Mouse (Mus musculus) cerebellum, adult 9-10 months (tissue): ENCODE data around the gene Sel1l3.
A peak's percentile ranks its signal among the peaks of the same experiment; 100 is the strongest.

ENCODE experiments used
- DNase-seq: peaks from one replicate; pipeline ENCODE4 v3.0.0; 2022

Sel1l3 gene

DNA sequence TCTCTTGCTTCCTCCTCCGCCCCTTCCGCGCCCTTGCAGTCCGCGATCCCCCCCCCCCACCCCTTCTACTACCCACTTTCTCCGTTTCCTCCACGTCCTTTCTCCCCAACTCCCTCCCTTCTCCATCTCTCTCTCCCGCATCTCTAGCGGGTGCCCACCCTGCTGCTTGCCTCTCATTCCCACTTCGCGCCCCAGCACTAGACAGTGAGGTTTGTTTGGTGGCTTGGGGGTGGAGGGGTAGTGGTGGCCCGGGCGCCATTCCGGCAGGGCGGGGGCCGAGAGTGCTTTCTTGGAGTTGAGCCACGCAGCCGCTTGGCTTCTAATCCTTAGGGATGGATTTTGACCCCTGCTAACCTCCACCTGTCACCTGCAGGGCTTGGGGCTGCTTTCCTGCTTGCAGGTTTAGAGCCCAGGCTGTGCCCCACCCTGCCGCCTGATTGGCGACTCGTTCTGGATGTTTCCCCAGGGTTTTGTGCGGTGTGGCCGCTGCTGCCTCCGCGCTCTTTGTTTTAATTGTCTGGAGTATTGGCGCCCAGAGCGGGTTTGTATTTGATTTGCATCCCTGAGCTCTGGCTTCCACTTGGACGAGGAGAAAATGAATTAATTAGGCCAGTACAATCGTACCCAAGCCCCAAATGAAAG lies at the start of gene Sel1l3:
TSS of gene Sel1l3 (minus strand) at position 217 of the 642 bp plus-strand sequence.
- peak; percentile 84 for DNase-seq

DNA sequence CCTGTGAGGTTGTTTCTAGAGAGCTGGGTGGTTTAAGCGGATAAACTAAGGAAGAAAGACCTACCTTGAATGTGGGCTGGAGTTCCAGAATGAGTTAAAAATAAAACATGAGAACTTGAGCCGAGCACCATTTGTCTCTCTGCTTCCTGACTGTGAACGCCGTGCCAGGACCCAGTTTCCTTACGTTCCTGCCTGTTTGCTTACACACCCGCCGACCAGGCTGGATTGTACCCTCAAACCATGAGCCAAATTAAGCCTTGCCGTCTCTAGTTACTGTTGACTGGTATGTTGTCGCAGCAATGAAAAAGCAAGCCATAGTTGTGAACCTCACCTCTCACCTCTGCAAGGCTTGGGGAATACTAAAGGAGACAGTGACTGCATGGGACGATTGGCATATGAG lies 48.3 kb upstream of the Sel1l3 start:
- DNase-seq, result no peak

DNA sequence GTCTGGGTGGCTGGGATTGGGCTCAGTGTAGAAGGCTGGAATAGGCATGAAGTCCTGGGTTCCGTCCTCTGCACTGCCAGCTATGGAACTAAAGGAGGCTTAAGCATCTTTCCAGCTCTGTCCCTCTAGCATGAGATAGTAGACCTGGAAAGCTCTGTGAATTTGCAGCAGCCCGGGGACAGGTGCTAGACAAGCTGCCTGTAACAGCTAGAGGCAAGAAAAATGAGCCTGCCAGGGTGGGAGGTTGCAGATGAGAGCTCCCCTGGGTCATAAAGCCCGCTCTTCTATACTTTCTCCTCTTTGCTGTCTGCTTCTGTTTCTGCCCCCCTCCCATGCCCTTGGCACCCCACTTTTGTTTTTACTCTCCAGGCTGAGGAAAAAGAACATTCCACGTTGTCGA lies 46.2 kb upstream of the Sel1l3 start:
- no peak for DNase-seq

DNA sequence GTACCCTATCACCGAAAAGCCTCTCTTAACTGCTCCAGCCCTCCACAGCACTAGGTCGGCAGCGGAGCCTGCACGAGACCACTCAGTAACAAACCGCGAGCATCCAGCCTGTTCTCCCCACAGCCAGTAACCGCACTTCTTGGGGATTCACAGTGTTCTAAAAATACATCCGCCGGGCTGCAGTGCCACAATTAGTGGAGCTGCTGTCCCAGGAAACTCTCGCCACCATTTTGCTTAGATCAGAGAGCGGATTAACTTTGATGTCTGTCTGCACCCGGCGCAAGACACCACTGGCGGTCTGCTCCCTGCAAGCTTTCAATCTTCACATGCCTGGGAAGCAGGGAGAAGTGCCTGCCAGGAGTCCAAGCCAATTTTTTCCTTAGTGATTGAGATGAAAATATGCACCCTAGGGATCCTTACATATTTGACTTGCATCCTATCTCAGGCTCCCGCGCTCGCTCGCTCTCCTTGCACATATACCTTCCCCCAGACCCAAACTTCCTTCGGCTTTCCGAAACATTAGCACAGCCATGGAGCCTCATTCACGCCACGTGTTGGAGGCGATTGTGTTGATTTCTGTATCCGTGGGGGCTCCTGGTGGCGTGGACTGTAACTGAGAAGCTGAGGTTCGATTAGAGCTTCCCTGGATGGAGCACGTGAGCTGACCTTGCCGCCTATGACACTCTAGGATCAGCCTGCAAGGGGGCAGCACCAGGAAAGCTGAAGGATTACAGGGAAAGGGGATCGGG lies 44.5 kb upstream of the Sel1l3 start:
- peak; percentile 44 for DNase-seq

DNA sequence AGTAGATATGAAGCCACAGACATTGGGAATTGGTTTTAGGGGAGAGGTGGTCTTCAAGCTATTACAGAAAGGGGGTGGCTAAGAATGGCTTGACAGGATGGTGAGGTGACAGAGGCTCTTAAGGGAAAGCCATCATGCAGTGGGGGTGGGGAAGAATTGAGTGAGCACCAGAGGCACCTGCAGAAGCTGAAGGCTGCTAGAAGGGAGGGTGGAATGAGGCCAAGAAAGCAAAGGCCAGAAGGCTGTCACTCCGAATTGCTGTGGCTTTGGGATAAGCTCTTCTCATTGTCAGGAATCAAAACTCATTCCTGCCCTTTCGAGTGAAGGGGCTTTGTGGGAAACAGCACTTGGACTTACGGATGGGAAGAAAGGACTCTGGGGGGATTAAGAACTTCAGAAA lies 41.1 kb upstream of the Sel1l3 start:
- no peak for DNase-seq

DNA sequence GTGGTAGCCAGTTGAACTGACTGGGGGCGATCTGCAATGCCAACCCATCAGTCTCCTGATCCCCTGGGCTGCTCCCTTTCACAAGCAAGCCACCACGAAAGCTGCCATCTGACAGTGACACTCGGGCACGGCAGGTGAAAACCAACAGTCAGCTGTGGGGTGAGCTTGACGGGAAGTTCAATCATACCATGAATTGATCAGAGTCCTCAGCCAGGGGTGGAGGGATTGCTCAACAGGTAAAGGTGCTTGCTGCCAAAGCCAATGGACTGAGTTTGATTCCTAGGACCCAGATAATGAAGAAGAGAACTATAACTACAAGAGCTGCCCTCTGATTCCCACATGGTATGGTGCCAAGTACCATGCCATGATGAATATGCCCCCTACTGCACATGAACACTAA lies 40.4 kb upstream of the Sel1l3 start:
- DNase-seq, result no peak

DNA sequence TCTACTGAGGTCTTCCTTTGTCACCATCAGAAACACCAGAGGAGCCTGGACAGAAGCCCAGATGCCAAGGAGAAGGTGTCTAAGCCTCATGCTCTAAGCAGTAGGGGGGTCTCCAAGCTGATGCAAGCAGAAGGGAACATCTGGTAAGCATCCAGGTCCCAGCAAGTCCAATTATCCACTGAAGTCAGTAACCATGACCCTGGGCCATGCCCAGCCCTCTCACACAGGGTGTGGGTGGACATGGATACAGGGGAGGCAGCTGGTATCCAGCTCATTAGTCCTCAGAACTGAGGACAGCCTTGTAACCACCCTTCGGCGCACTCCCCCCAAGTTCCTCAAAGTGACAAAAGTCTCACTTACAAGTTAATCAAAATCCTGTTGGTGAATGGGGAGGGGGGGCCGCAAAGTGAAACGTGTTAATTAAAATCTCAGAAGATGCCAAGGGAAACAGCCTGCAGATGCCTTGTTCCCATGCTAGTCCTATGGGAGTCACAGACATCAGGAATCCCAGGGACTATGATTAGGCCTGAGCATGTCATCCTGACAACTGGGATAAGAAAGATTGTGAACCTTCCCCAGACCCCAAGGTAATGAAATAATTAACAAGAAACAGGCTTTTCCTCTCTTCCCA lies 35.8 kb upstream of the Sel1l3 start:
- no peak for DNase-seq

DNA sequence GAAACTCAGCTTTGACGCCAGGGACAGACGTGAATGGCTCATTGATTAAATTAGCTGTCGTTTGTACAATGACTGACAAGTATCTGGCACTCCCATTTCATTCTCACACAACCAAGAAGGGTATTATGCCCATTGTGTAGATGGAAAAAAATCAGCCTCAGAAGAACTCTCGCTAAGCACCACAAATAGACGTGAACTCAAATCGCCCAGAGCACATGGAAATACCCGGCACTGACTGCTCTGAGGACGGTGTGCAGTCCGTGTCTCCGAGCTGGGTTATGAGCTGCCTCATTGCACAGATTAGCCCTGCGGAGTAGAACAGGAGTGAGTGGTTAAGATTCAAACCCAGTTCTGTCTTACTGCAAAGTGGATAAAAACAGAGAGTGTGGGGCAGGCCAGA lies 34.8 kb upstream of the Sel1l3 start:
- DNase-seq, result no peak

DNA sequence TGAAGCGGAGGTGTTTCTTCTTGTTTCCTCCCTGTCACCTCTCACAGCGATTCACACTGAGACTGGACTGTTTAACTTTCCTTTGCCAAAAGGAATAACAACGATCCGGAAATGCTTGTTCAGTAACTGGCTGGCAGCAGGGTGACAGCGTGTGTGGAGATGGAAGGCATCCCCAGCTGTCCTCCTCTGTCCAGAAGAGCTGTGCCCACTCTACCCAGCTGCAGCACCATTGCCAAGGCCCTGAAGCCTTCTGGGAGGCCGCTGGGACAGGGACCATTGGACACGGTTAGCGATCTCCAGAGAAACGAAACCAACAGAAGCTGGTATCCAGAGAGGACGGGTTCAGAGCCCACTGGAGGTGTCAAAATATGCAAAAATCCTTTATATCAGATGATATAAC lies 30.2 kb upstream of the Sel1l3 start:
- DNase-seq, result no peak

DNA sequence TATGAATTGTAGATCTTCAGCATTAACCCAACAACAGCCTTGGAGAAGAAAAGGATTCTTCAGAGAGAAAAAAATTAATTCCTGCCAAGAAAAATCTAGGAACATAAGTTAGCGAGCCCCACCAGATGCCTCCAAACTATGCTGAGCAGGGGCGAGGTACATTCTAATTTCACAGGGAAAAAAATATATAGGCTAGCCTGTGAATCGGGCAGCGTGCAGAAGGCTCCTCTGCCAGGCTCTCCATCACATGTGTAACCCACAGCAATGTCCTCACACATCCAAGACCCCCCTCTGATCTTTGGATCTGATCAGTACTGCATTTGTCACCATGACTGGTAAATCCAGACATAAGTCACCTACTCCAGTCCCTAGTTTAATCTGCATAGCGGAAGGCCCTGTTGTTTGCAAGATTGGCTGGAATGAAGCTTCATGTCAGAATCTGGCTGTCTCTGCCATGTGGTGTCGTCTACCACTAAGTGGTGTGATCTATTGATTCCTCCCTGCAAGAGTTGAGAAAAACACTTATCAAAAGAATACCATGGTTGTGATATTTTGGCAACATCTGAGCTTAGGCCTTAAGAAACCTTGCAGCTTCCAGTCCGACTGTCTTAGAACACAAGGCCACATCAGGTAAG lies 29.3 kb upstream of the Sel1l3 start:
- DNase-seq, result no peak

DNA sequence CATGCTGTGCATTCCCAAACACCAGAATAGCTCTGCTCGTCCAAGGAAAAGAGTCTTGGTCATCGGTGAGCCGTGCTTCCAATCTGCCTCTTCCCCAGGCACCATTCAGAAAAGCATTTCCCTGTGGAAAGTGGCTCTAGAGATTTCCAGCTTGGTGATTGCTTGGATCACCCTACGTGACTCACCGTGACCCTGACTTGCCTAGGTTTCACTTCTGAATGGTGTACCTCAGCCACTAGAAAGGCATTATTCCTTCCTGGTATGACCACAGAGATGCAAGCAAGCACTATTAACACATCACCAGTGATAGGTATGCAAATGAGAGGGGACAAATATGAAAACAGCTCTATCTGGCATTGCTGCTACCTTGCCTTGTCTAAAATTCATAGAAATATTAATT lies 28.2 kb upstream of the Sel1l3 start:
- no peak for DNase-seq

DNA sequence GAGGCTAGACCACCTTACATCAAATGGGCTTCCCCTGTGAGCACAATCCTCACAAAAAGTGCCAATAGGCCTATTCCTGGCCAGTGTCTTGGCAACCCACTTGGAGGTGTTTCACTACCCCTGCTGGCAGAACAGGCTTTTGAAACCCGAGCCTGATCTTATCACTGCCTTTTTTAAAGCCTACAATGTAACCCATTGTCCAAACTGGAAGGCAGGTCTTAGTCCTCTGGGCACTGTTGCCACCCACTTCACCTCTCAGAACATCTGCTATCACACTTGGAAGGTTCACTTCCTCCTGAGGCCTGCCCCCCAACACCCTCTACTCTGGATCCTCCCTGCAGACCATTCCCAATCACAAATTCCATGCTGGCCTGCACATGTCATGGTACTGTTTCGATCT lies 27.4 kb upstream of the Sel1l3 start:
- DNase-seq, result no peak

DNA sequence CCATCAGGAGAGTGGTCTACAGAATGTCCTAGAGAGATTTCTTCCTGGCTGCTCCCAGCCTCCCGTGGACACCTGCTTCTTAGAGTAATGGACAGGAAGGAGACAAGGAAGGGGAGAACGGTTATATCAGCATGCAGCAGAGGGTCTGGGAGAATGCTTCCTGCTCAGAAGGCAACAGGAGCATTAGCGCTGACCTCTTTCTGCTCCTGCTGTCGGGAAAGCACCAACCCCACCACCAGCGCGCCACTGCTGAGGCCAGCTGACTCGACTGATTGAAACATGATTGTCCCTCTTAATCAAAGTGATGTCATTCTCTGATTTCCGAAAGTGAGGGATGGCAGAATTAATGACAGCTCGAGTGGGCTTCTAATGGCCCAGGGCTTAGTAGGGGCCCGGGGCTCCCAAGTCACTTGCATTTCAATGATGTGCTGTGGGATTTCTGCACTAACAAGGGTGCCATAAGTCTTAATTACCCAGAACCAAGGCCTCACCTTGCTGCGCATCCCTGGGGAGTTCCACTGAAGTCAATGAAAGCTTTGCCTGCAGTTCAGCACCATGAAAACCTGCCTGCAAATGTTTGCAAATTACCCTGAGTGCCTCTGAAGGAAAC lies 26.2 kb upstream of the Sel1l3 start:
- no peak for DNase-seq

DNA sequence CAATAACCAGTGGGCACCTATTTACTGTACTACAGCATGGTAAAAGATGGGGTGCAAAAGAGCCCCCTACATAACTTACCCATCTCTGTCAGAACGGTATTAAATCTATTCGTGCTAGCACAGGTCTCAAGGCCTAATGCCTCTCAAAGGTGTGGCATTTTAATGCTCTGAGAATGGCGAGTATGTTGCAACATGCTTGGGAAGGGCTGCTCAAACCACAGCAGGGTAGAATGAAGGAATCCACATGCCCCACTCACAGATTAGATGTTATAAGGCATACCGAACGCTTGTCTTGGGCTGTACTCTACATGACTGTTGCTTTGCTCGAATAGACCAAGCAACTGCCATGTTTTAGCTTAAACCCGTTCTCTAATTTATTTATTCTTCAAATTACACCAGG lies 25.5 kb upstream of the Sel1l3 start:
- no peak for DNase-seq

DNA sequence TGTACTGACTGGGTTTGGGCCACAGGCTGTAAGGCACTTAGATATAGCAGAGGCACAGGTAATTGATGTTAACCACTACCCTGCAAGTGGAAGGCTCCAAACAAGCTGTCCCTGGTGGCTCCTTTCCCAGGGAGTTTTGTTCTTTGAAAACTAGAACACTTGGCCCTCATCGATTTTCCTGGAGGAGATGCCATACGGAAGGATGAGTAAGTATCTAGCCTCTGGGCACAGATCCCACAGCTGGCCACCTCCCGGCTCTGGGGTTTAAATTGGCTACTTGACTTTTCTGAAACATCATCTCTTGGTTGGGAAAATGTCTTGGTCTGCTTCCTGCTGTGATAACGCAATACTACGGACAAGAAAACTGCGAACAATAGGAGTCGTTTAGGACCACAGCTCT lies 25.0 kb upstream of the Sel1l3 start:
- DNase-seq, result no peak

DNA sequence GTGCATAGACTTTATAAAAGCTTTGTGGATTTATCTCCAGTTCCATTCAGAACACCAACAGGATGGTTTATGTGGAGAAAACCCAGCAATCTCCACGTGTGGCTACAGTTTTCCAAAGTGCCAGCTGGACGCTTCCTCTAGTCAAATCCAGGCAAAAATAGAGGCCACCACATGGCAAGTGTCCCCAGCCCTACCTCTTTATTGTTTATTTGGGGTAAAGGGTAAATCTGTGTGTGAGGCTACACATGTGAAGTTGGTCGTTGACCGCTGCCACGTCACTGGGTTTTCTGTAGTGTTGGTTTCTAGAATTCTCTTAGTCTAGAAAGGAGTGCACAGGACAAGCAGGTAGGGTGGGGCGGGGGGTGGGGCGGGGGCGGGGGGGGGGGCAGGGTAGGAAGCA lies 23.0 kb upstream of the Sel1l3 start:
- DNase-seq, result peak; percentile 43

DNA sequence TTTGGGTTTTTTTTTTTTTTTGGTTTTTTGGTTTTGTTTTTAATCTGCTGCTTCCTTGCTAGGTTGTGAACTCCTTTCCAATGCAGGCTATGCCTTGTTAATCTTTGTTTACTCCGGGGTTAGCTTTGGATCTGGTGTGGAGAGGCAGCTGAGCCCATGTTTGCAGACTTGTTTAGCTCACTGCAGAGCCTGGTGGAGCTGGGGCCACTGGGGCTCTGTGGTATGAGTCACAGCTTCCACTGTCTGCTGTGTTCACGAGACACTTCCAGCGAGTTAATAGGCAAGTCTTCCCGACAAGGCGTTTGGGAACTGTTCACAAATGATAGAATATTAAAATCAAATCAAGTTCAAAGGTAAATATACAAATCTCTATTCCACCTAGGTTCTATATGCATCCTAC lies 22.4 kb upstream of the Sel1l3 start:
- no peak for DNase-seq

DNA sequence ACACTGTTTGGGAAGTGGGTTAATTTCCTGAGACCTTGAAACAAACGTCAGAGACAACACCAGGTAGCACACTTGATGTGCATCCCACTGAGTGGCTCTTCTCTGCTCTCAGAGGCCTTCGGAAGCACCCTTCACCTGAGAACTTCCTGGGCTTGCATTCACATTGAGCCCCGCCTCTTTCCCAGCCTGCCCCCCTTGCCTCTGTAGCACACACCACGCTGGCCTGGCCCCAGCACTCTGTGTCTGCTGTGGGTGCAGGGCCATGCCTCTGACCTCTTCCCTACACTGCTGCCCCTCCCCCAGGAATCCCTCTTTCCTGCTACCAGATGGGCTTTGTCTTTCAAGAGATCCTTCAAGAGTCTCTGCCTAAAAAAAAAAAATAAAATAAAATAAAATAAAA lies 21.8 kb upstream of the Sel1l3 start:
- no peak for DNase-seq

DNA sequence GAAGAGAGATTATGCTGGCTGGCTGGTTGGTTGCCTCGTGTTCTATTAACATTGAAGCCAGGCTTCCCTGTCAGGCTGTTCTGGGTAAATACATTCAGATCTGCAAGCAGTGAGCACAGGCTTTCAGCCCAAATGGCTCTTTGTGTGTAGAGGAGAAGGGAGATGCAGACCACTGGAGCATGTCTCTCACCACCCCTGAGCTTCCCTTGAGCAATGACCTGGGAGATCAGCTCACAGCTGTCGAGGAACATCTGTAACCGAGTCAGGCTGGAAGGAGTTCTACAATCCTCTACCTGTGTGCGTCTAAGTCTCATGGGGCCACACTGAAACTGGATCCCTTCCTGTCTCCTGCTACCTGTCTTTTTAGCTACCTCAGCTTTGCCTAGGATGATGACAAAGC lies 16.8 kb upstream of the Sel1l3 start:
- no peak for DNase-seq

DNA sequence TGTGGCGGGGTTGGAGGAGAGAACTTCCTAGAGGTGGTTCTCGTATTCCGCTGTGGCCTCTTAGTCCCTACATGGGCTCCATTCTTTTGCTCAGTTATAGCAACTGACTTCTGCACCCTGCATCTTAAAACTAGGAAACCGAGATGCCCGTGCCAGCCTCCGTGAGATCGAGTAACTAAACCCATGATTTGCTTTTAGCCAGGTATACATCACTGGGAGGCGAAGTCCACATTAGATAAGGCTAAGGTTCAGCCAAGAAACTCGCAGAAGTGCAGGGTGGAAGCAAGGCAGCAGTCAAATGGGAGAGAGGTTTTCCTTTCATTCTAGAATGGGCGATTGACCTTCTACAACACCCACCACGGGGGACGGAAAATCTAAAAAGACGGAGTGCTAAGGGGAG lies 11.7 kb upstream of the Sel1l3 start:
- DNase-seq, result no peak

DNA sequence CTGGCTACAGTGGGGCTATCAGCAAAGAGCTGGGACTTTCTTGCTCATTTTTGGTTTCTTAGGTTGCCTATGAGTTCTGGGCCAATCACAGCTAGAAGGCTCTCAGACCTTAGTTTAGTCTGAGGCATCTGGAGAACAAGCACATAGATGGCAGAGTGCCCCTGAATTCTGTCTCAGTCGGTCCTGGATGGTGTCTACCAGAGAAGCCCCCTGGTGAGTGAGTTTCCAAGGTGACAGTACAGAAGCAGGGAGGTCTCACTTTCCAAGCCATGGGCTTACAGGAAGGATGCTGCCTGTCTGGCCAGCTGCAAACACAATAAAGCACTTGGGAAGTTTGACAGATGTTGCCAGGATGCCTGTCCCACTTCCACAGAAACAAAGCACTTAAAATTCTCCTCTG lies 1.1 kb upstream of the Sel1l3 start:
- peak; percentile 64 for DNase-seq

DNA sequence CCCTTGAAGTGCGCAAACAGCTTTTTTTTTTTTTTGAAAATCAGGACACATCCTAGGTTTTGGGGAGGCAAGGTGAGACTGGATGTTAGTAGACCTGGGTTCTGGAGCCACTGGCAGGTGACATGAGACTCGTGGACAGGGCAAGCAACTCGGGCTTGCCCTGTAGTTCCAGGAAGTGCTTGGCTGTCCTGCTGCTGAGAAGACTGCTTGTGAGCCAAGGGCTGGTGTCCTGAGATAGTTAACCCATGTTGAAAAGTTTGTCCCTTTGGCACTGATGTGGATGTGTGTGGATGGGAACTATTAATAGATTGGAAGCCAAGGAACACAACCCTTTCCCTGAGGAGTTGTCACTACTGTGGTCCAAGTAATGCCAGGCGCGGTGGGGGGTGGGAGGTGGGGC lies 635 bp upstream of the Sel1l3 start:
- DNase-seq, result peak; percentile 66
